Mouse (Mus musculus): ENCODE measurements around the gene Scaf11. TPM values are rescaled to one million over a fixed set of nuclear protein-coding genes. Genes with fewer than 3 reads are reported as not detected.
A peak's percentile ranks its signal among the peaks of the same experiment; 100 is the strongest.

Gene Scaf11
- total RNA-seq, 2 experiments from 2014 or later: 81.0 to 96.7 TPM

DNA sequence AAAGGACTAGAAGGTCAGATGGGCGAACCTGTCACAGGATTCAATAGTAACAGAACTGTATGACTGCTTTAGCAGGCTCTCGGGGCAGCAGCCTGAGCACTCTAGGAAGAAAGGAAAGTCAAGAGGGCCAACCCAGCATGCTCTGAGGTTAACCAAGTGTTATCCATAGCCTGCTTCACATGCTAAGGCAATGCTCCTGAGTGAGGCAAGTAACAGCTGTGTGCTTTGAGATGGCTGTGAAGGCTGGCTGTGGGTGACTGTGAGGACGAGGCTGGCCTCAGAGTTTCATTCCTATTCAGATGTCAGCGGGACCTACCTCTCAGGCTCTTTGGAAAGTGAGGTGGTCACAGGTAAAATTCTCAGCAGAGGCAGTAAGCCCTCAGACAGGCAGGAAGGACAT is 54.4 kb downstream of the Scaf11 start:
- no peak for ATAC-seq (ENCODE audit: poor library complexity, severe bottlenecking)

DNA sequence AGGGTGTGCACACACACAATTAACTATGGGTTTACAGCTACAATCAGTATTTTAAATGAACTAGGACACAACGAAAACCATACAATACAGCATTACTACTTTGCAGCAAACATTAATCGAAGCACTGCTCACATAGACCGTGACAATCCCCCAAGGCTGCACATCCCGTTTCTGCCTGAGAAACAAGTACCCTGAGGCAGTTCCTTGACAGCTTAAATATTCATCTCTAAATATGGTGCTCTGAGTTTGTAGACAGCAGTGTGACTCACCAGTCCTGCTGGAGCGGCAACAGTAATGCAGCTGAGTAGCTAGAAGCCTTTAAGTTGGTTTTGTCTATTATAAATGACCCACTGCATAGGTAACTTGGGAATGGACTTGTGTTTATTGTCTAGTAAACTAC is 55.1 kb downstream of the Scaf11 start:
- ATAC-seq (ENCODE audit: poor library complexity, severe bottlenecking): no peak

DNA sequence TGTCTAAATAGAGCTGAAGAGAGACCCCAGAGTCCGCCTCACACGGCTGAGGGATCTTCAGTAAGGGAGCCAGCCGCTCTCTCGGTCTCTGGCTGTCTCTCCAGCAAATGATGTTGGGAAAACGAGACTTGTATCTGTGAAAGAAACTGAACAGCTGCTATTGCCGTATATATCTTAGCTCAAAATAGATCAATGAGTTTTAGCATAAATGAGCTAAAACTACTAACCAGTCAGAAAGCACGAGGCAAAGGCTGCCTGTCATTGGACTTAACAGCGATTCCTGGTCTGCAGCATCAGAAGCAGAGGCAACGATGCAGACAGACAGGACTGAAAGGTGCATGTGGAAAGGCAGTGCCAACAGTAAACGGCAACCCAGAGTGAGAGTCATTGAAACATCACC is 62.3 kb downstream of the Scaf11 start:
- no peak for ATAC-seq (ENCODE audit: poor library complexity, severe bottlenecking)

DNA sequence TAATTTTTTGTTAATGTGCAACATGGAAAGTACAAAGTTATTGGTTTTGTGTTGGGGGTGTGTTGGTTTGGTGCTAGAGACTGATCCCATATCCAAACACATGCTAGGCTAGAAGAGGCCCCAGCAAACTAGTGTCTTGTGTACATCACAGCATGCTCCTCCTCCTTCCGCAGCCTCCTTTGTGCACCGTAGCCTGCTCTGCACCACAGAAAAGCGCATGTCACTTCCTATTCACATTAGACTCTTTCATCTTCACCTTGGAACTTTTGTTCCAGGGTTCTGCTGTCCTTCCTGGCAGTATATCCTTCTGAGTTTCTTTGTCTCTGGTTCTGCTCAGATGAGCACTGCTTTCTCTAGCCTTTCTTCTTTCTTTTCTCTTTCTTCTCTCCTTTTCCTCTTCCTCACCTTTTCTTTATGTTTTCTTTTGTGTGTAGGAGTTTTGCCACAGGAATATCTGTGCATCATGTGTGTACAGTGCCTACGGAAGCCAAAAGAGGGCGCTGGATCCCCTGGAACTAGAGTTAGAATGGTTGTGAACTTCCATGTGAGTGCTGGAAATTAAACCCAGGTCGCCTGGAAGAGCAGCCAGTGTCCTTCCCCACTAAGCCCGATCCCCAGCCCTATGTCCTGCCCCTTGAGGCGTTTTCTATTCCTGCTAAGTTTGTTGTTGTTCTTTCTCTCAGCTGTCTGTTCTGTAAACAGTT is 63.9 kb downstream of the Scaf11 start:
- no peak for ATAC-seq (ENCODE audit: poor library complexity, severe bottlenecking)

DNA sequence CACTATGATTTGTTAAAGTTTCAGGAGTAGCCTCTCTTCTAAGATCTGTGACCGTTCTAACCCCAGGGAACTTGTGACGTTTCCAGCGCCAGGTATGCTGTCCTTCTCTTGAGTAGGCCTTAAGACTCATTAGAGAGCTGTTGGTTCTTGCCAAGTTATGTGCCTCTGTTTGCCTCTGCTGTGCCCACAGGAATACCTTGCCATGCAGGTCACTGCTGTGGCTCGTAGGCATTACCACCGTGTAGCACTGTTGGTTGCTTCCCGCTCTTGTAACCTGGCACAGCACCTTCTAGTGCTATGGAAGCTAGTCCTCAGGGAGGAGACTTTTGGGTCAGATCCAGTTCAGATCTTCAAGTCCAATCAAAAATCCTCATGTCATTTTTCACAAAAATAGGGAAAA is 65.6 kb downstream of the Scaf11 start:
- no peak for ATAC-seq (ENCODE audit: poor library complexity, severe bottlenecking)

DNA sequence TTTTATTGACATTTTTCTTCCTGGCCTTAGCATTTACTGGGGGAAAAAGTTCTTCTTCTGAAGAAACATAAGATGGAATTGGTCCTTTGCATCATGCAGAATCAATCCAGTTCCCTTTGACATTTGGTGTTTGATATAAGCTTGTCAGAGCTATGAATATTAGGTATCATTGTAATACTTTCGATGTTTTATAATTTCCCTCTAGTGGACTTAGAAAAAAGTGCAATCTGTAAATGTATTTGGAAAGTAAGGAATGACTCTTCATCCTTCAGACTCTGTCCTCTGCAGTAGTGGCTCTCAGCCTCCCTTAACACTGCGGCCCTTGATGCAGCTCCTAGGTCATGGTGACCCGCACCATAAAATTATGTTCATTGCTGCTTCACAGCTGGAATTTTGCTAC is 67.8 kb downstream of the Scaf11 start:
- no peak for ATAC-seq (ENCODE audit: poor library complexity, severe bottlenecking)

DNA sequence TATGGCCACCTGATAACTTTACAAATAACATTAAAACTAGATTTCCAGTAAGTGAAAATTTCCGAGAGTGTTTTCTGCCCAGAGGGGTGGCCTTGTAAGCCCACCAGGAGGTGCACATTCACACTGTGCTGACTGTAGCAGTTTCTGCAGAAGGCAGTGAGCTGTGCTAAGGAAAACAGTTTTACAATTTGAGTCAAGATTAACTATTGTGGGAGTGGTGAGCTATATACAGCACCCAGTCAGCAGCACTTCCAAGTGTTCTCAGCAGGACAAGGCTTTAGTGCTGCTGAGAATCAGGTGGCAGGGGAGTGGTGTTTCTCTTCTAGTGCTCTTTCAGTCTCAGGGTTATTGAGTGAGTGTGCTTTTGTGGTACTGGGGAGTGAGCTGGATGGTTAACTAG is 72.1 kb downstream of the Scaf11 start:
- no peak for ATAC-seq (ENCODE audit: poor library complexity, severe bottlenecking)

DNA sequence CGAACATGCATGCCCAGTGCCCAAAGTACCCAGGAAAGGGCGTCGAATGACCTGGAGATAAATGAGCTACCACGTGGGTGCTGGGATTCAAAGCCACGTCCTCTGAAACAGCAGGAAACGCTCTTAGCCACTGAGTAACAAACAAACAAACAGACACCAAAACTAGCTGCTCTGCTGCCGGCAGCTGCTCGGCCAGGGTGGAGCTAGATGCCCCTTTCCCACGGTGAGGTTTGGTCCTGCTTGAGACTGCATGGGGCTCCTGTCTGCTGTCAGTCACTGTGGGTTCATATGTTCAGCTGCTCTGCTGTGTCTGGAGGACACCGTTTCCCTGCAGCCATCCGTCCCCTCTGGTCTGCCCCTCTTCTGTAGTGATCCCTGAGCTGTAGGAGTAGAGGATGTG is 78.4 kb downstream of the Scaf11 start:
- ATAC-seq (ENCODE audit: poor library complexity, severe bottlenecking): no peak

DNA sequence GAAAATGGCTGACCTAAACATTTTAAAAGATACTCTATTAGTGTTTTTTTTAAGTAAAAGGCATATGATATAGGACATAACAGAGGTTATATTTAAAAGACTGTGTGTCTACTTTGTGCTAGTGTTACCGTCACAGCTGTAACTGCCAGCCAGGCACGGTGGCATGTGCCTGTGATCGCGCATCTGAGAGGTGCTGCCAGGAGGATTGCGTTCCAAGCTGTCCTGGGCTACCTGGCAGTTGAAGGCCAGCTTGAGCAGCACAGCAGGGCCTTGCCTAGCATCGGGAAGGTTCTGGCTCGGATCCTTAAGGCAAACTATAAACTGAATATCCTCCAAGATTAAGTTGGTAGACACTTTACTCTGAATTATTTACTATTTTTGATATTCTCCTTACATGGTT is 82.9 kb downstream of the Scaf11 start:
- ATAC-seq (ENCODE audit: poor library complexity, severe bottlenecking): no peak

DNA sequence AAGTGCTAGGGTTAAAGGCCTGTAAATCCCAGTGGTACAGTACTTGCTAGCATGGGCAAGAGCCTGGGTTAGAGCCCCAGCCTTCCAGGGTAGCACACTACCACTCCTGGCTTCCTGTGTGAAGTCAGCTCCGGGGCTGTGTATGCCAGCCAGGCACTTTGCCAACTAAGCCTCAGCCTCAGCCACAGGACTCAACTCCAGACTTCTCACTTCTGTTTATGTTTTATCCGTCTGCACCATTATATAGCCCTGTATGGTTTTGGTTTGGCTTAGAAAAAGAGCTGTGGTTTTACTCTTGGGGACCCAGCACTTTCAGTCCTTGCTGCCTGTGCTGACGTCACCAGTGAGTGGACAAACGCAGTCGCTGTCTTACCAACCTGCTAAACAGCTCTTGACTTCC is 83.4 kb downstream of the Scaf11 start:
- ATAC-seq (ENCODE audit: poor library complexity, severe bottlenecking): peak; percentile 86

DNA sequence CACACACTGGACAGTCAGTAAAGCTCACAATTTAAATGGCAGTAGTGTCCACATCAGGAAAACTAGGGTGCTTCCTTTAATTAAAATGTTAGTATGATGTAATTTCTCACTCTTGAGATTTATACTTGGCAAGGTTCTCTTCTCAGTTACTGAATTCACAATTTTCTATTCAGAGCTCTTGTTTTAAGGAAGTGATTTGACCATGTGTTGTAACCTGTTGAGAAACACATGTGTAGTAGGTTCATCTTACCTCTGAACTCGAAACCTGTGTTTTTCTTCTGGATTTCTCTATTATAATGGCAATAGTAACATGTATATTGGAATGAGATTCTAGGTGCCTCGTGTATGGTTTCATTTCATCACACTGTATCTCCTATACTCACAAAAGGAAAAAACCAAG is 84.4 kb downstream of the Scaf11 start:
- peak; percentile 61 for ATAC-seq (ENCODE audit: poor library complexity, severe bottlenecking)

DNA sequence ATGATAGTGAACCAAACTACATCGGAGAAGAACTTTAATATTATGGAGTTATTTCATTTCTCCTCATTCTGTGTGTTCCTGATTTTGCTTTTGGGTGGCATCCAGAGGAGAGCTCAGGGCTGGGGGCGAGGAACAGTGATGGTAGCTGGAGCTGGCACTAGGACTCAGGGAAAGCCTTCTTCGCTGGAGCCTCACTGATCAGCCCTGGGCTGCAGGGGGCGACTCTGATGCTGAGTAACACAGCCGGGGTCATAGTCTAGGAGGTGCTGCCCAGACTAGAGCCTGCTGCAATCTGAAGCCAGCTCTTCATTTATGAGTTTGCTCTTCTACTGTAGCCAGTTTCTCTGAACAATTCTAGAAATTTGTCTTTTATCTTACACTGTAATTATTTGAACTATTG is 87.5 kb downstream of the Scaf11 start:
- no peak for ATAC-seq (ENCODE audit: poor library complexity, severe bottlenecking)

DNA sequence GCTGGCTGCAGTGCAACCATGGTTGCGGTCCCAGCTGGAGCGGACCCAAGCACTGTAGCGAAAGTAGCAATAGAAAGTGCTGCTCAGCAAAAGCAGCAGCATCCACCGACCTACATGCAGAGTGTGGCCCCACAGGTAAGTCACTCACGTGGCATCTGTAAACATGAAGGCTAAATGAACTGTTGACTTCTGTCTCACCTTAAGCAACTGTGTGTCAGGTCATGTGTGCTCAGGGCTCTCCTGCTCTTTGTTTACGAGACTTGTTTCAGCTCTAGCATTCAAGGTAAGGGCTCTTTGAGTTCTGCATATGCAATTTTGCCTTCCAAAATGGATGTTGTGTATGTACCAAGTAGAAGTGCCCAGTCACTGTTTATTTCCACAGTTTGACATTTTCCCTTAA is 88.0 kb downstream of the Scaf11 start:
- no peak for ATAC-seq (ENCODE audit: poor library complexity, severe bottlenecking)

DNA sequence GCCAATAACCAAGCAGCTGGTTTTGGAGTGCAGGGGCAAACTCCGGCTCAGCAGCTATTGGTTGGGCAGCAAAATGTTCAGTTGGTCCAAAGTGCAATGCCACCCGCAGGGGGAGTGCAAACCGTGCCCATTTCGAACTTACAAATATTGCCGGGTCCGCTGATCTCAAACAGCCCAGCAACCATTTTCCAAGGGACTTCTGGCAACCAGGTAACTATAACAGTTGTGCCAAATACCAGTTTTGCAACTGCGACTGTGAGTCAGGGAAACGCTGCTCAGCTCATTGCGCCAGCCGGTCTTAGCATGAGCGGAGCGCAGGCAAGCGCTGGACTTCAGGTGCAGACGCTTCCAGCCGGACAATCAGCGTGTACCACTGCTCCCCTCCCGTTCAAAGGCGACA is 89.3 kb downstream of the Scaf11 start:
- no peak for ATAC-seq (ENCODE audit: poor library complexity, severe bottlenecking)

DNA sequence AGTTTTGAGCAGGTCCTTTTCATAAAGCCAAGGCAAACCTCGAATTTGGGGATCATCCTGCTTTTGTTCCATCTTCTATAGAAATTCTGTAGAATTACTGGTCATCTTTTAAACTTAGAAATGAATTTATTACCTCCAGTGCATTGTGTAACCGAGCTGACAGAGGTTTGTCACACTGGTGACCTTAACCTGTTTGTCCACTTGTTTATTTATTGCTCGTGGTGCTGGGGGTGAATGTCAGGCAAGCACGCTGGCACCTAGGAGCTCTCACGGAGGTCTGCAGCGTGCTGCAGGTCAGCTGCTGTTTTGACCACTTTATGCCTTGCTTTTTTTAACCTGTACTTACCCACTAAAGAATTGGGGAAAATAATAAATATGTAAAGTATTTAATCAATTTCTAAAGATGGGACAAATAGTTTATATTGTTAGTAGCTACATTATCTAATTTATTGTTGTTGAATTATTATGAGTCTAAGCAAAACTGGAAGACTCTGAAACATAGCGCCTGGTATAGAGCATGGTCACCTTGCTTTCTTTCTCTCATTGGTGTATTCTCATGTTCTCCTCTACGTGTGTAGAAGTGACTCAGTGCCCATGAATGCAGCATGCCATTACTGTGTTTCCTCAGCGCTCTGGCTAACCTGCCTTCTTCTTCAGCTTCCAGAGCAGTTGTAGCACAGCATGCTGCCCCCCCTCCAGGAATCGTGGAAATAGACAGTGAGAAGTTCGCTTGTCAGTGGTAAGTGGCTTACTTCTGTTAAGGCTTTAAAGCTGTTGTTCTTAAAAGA is 94.3 kb downstream of the Scaf11 start:
- ATAC-seq (ENCODE audit: poor library complexity, severe bottlenecking): no peak

DNA sequence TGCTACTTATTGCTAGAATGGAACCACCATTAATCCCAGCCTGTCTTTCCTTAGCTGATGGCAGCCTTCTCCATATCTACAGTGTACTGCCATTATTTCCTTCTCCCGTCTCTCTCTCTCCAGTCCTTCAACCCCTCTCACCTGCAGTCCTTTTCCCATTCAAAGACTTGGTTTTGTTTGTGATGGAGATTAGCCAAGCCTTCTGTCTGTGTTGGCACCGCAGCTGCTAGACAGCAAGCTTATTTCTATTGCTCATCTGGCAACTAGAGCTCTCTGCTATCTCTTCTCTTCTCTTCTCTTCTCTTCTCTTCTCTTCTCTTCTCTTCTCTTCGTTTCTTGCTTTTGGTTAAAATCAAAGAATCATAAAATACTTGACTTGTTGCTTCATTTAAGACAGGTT is 95.3 kb downstream of the Scaf11 start:
- no peak for ATAC-seq (ENCODE audit: poor library complexity, severe bottlenecking)

Other genes starting within 250 kb of the Scaf11 start
- 39.0 and 44.5 TPM in 2 replicates for gene Arid2, start 173.3 kb downstream of the Scaf11 start, total RNA-seq (2015)
- gene Arid2, start 173.3 kb downstream of the Scaf11 start, total RNA-seq (2017): 28.5 and 36.2 TPM in 2 replicates
- gene Slc38a1, start 182.1 kb upstream of the Scaf11 start, total RNA-seq (2015): 58.7 and 69.9 TPM in 2 replicates
- 43.8 and 48.4 TPM in 2 replicates for gene Slc38a1, start 182.1 kb upstream of the Scaf11 start, total RNA-seq (2017)
- gene Slc38a2, start 238.9 kb upstream of the Scaf11 start, total RNA-seq (2015): 125 and 137 TPM in 2 replicates
- 63.8 and 68.3 TPM in 2 replicates for gene Slc38a2, start 238.9 kb upstream of the Scaf11 start, total RNA-seq (2017)